Mouse (Mus musculus) kidney, postnatal 25 days (tissue): ENCODE results near the gene Vmn1r235.
A peak's percentile ranks its signal among the peaks of the same experiment; 100 is the strongest.

Experiments
- DNase-seq, 2 experiments: peaks; one replicate each; pipeline ENCODE4 v3.0.0; 2021; ENCODE audit warnings: mixed read lengths in 2 of 2

Gene Vmn1r235

GRCm38 (mm10) chr17:21256111-21256510, at the start of gene Vmn1r235:
Vmn1r235 (plus strand) TSS chr17:21256411.
- DNase-seq: no peak

- DNase-seq: peak in 1 of 2 experiments; percentile 5
Measured at GRCm38 (mm10) chr17:21211081-21211480, 45.1 kb upstream of the Vmn1r235 start.

DNA sequence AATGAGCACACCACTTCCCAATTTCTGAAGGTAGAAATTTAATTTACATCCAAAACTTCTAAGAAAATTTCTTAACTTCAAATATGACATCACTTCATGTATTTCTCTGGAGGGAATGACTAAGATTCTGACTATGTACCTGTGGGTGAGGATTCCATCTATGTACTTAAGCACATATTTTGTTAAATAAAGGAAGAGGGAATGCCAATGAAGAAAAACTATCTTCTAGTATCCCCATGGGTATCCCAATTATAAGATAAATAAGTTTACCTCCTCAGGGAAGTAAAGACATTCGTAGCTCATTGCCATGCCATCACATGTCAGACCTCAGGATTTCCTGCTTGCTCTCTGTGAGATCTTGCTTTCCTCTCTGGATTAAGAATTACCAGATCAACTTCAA, 30.4 kb upstream of the Vmn1r235 start, which contains the start of gene Vmn1r234:
Gene Vmn1r234 (plus strand): TSS at position 301 of the 400 bp plus-strand sequence.
- DNase-seq: no peak

DNA sequence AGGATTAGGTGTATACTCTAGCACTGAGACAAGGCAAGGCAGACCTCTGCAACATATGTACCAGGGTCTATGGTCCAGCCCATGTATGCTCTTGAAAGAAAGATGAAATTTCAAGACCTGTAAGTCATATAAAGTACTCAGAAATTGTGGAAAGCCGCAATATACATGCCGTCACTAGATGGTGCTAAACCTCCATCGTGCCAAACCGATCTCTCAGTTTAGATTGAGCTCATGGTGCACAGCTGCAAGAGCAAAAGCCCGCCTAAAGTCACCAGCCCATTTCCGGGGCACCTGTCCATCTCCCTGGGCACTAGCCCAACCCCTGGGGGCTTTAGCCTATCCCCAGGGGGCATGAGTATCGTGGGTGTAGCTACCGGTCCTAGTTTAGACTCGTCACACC, 24.6 kb upstream of the Vmn1r235 start:
- peak; percentile 35 to 53 for DNase-seq

GRCm38 (mm10) chr17:21272103-21272502, 15.9 kb downstream of the Vmn1r235 start:
- DNase-seq: peak; percentile 35 to 58

DNA sequence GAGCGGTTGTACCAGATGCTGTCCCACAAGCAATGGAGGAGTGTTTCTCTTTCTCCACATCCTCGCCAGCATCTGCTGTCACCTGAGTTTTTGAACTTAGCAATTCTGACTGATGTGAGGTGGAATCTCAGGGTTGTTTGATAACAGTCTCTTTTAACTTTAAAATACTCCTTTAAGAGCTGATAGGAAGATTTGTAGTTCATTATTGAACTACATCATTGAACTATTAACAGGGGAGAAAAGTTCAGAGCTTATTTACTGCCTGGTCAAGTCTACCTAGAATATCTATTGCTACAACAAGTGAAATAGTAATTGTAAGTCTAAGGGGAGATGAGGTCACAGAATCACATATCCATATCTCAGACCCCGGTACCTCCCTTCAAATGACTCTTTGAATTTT, 26.4 kb downstream of the Vmn1r235 start, which contains the start of gene Vmn1r236:
Gene Vmn1r236 (plus strand): TSS at position 301 of the 400 bp plus-strand sequence.
- DNase-seq: no peak

DNA sequence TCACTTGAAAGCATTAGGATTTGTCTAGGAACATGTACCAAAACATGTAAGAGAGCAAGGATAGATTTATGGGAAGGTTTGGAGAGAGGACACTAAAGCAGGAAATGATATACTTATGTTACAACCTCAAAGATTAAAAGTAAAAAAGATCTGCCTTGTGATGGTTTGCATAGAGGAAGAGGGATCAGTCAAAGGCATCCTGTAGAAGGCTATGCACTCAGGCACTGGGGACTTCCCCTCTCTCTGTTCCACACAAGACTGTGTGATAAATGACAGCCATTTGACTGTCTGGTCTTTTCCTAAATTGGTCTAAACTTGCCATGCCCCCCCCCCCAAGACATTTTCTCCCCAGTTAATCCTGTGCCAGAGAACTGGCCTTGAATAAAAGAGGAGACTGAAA, 28.2 kb downstream of the Vmn1r235 start:
- no peak for DNase-seq

DNA sequence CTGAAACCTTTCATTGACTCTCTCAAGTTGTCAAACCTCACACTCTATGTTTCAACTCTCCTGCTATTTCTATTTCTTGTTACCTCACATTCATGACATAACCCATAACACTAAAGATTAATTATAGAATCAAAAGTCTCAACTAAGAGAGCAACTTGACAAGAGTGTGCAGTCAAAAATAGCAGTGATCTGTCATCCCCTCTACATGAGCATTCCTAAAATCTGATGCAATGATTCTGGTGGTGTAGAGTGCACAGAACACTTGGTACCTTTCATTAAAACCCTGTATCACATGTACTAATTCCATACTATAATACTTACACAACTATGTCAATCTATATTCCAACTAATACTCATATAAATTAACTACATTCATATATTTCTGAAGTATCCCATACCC, 33.5 kb downstream of the Vmn1r235 start:
- no peak for DNase-seq

DNA sequence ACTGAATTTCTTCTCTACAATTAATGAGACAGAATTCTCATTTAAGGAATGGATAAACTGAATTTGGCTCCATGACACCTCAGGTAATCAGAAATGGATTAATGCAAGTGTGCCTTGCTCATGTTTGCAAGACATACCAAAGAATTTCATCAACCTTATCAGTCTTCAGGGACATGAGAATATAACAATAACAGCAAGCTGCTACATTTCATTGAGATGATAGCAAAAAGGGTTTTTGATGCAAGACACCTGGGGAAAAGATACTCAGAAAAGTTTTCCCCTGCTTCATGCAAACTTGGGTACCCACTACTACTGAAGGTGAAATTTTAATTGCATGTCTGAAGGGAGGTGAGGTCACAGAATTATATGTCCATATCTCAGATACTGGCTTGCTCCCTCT, 55.4 kb downstream of the Vmn1r235 start, which contains the start of gene Vmn1r237:
Gene Vmn1r237 (plus strand): TSS at position 301 of the 400 bp plus-strand sequence.
- DNase-seq: no peak
